Mouse (Mus musculus) cerebellum, adult 9-10 months (tissue): ENCODE results near the gene Gm20219.

ENCODE experiments used
- DNase-seq: peaks from one replicate; pipeline ENCODE4 v3.0.0; 2022

Gm20219 gene

DNA sequence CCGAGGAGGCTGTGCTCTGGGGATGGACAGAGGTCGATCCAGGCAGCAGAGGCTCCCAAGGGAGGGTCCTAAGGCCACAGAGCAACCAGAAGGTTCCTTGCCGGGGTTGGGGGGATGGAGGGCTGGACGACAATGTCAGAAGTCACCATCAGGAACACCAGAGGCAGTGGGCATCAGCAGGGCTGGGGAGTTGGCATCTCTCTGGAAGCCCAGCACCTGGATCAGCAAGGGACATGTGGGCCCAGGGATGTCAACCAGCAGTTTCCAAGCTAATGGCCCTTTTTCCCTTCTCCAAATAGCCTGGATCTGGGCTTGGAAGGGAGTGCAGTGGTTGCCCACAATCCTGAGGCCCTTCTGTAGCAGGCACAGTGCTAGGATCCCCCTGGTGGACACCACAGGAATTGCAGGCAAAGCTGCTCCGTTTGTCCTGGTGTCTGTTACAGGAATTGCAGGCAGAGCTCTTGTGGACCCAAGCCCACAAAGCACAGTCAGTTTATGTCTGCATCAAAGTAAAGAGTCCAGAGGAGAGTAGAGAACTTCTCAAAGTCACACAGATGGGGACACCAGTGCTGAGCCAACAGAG, 1.3 kb downstream of the Gm20219 start:
- peak; percentile 84 for DNase-seq

DNA sequence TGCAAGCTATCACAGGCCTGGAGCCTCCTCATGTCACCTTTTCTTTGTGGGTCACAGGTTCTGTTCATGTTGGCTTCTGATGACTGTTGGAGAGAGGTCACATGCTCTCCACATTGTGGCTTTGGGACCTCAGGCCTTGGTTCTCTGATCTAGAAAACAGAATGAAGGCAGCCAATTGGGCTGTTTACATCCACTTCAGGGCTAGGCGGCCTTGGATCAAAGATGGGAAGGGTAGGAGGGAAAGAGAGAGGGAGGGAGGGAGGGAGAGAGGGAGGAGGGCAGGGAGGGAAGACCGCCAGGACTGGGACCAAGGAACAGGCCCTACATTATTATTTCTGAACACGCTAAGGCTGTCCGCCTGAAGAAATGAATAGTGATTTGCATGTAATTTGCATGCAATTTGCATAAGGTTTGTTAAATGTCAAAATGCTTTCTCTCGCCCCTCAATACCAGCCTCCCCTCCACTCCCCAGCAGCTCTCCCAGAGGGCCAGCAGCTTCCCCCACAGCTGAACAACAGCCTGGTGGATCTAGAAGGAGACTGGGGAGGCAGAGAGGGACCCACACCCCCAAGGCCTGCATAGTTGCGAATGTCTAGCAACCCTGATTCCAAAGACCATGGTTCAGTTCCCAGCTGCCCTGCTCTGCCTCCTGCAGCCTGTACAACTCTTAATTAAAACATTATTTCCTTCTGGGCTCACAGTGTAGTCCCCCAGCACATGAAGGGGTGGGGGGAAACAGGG, 2.2 kb downstream of the Gm20219 start:
- DNase-seq = no peak

DNA sequence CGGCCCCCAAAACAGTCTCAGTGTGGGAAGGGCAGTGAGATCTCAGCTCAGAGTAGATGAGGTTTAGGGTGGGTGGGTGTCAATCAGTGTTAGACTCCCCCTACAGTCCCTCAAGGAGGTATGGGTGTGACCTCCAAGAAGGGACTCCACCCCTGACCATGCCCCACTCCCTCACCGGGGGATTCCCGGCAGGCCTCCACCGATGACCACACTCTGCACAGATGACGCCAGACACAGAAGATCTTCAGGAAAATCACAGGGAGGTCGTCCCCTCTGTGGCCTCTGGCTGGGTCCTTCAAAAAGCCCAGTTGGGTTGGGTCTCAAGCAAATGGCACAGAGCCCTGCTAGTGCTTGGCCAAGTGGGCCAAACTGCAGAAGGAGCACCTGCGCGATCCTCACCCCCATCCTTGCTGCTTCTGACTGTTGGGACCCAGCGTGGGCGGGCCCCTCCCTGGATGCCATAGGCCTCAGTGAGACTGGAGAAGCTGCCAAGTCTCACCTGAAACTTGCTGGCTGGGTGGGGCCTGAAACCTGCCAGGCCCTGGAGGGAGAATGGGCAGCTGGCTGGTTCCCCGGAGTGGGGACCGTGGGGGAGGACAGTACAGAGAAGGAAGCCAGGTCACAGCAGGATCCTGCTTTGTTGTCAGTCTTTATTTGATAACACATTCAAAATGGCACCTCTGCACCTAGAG, 3.3 kb downstream of the Gm20219 start:
- DNase-seq = no peak

DNA sequence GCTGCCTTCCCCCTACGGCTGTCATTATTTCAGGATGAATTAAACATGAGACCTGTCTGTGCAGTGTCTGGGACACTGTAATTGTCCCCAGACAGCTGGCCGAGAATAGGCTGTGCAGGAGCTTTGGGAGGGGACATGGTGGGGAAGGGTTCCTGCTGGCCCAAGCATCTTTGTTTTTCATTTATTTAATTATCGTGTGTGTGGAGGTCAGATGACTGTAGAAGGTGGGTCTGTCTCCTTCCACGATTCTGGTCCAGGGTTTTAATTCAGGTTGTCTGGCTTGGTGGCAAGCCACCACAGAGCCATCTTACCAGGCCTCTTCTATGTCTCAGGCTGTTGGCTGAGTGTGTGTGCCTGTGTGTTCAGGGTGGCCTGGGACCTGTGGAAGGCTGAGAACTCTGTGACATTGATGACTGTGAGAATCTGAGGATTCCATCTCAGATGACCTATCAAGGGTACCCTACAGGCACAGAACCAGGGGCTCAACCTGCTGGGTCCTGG, 5.5 kb downstream of the Gm20219 start:
- DNase-seq = peak; percentile 23

DNA sequence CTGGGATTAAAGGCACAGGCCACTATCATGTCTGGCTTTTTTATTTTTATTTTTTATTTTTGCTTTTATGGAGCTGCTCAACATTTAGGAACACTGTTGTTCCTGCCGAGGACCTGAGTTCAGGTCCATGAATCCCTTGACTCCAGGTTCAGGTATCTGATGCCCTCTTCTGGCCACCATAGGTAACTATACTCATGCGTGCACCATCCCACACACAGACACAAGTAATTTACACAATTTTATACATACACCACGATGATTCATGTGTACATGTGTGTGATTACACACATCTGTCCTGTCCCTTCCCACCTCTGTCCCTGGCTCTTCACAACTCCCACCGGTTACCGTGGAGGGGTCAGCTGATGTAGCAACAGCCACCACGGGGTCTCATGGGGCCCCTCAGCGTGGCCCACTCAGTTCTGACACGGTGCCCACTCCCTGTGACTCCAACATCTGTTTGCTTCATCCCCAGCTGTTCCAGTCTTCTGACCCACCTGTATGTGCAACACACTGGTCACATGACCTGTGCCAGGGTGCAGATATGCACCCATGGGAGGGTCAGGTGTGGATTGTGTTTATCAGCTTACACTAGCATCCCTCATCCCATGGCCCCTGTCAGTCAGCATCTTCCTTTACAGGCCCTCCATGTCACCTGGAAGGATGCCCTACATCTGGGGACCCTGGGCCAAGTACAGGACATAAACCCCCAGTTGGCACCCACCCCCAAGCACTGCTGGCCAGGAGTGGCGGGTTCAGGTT, 6.2 kb downstream of the Gm20219 start:
- DNase-seq = peak; percentile 55

DNA sequence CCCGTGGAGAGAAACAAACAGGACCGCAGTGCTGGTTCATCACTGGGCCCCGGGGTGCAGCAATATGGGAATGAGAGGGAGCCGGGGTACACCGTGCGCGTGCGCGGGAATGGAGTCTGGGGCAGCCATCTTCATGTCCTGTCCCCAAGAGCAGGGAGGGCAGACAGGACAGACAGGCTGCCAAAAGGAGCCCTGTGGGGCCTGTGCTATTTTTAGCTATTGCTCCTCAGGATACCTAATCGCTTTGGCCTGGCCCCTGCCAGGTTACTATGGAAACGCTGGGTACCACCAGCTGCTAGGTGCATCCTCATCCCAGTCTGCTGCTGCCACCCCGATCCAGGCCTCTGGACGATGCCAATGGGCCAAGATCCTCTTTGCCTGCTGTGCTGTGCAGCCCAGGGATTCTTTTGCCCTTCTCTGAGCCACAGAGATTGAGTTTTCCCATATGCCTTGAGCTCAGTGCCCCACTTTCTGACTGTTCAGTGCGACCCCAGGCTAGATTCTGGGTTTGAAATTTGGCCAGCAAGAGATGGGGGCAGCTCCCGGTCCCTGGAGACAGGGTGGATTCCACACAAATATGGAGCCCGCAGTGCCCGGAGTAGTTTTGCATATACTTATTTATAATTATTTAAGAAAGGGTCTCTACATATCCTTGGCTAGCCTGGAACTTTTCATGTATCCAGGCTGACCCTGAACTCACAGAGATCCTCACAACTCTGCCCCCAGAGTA, 6.9 kb downstream of the Gm20219 start:
- DNase-seq = peak; percentile 93

DNA sequence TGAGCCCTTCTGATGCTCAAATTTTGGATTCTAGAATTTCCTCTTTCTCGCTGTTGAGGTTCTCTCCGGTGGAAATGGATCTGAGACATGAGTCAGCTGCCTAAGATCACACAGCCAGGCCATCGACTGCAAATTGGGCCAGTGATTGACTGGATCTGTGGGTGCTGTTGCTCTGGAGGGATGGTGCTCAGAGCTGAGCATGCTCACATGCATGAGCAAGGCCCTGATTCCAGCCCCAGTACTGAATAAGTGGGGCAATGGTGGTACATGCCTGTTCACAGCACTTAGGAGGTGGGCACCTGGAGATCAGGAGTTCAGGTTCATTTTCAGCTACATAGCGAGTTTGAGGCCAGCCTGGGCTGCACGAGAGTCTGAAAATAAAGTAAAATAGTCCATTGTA, 7.6 kb downstream of the Gm20219 start:
- DNase-seq = no peak

DNA sequence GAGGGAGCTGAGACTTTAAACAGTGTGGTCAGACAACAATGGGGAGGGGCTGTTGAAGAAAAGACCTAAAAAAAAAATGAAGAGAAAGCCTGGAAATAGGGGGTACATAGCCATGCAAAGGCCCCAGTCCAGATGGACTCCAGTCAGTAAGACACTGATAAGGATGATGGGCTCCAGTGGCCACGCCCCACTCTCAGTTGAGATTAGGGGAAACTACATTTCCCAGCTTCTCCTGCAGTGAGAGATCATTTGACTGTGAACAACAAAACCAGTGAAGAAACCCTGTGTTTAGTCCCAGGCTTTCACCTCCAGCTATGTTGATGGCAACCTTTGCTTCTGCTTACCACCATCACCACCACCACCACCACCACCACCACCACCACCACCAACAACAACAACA, 8.2 kb downstream of the Gm20219 start:
- DNase-seq = peak; percentile 17

DNA sequence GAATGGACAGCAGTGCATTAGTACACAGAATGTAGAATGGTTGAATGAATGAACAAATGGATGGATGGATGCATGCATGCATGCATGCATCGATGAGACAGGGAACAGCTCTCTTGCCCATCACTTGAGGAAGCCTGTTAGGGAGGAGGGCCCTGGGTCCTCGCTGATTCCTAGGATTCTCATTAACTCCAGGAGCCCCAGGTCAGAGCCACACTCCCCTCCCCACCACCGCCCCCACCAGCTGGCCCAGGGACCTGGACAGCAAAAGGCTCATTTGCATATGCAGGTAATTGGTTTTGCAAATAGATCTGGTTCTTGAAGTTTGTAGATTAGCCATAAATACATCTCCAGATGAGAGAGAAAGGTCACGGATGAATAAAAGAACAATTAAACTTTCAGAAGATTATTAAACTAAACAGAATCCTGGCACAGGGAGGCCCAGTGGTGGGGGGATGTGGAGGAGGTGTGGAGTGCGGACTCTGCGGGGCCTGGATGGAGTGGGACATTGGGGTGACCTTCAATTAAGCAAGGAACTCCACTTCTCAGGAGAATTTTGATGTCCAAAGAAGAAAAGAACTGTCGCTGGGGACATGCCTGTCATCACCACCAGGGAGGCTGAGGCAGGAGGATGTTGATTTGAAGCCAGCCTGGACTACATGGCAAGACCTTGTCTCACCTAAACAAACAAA, 9.3 kb downstream of the Gm20219 start:
- peak; percentile 14 for DNase-seq

DNA sequence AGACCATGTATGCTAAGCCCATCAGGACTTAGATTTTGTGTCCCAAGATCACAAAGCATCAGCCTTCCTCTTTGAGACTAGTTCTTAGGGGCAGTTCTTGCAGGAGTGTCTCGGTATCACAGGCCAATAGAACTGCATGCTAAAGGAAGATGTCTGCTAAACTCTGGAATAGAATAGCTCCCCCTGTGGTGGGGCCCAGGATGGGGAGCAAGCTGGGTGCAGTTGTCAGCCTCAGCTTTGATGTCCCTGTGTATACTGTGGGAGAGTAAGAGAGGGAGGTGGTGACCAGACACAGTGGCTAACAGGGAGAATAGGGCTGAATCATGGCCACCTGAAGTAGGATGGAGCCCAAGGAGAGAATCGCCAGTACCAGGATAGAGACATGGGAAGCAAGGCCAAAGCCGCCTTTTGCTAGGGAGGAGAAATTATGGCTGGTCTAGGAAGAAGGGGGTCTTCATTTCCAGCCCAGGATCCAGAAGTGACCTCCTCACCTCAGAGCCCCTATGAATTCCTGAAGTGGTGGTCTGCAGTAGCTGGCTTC, 10.4 kb downstream of the Gm20219 start:
- peak; percentile 9 for DNase-seq

DNA sequence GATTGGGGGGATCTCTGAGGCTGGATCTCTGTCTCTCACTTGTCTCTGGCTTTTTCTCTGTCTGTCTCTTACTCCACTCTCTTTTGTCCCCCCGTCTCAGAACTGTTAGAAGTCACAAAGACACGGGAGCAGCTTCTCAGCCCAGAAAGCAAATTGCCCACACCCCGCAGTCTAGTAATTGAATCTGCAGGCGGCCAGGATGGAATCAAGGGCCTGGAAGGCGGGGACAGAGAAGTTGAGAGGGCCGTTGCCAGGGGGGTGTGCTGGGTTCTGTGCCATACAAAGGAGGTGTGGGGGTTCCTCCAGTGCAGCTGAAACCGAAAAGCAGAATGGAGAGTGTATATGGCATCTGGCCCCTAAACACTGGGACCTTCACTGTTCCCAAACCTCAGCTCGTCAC, 11.5 kb downstream of the Gm20219 start:
- peak; percentile 4 for DNase-seq

DNA sequence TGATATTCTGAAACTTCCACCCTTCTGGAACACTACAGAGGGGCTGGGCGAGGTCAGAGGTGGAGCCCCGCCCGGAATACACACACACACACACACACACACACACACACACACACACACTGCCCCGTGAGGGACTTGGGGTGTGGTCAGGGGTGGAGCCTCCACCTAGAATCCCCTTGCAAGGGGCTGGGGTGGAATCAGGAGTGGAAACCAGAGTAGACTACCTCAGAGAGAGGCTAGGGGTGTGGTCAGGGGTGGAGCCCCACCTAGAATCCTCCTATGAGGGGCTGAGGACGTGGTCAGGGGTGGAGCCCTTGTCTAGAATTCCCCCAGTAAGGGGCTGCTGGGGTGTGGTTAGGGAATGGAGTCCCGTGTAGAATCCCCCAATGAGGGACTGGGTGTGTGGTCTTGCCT, 13.6 kb downstream of the Gm20219 start:
- peak; percentile 5 for DNase-seq

DNA sequence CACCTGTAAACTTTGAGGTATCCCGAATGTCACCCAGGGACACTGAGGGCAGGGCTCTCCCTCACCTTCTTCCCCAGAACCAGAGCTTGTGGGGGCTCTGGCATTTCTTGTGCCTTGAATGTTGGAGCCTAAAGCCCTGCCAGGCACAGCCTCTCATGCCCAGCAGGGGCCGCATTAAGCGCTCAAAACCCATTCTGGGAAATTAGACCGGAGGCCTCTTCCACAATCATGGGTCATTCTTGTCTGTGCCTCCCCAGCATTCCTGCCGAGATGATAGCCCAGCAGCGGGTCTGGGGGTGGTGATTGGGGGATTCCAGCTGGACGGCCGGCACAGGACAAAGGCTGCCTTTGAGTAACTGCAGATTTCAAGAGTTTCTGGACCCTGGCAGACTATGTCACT, 16.3 kb downstream of the Gm20219 start:
- DNase-seq = peak; percentile 32

DNA sequence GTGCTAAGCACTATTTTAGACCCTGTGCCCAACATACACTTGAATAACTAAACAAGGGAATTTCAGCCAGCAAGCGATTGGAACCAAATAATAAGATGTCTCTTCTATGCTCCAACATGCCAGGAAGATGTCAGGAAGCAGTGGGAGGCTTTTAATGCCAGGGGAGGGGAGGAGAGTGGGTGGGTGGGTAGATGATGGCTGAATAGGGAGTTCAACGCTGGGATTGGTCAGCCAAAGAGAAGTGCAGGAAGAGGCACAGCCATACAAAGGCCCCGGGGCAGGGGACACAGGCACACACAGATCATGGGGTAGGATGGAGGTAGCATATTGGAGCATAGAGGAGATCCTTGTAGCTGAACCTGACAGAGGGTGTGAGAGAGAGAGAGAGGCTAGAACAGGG, 17.3 kb downstream of the Gm20219 start:
- DNase-seq = peak; percentile 9

DNA sequence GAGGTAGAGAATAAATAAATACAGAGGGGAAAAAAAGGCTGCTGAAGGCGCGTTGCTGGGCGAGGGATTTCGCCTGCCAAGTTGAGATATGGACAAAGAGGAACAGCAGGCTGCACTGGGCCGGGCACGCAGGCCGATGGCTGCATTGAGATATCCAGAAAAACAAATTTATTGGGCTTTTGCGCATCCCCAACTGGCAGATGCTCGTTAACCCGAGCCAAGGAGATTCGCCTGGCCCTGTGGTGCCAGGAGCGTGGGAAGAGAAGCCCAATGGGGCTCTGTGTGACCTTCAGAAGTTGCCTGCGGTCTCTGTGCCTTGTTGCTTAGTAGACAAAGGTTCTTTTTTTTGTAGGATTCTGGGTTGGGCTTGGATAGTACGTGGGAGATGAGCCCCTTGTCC, 18.0 kb downstream of the Gm20219 start:
- peak; percentile 32 for DNase-seq

DNA sequence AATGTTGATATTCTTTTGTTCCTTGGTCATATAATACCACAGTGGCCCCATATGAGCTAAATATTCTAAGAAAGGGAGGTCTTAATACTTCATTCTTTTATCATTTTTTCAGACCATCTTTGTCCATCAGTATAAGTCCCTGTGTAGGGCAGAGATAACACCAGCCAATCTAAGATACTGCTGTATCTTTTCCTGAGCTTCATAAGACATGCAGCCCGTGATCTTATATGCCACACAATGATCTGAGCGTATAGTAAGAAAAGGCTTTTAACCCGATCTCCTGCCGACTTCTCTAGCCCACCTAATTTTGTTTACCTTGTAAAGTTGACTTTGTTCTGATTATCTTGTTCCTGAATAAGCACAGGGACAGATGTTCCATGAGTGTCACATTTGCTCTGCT, 29.2 kb downstream of the Gm20219 start:
- DNase-seq = no peak

DNA sequence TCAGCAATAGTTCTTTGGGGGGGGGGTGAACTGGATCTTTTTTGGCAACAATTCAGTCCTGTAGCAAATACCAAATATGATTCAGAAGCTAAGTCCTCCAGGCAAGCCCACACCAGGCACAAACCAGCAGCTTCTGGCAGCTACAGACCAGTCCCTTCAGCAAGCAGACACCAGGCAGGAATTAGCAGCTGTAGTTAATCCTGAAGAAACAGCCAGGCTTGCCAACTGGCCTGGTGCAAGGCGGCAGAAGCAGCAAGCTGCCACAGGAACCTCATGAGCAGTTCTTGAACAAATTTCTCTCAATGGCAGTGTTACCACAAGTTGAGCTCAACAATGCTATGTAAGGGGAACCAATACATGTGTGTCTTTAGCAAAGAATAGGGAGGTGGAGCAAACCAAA, 31.4 kb downstream of the Gm20219 start:
- no peak for DNase-seq

DNA sequence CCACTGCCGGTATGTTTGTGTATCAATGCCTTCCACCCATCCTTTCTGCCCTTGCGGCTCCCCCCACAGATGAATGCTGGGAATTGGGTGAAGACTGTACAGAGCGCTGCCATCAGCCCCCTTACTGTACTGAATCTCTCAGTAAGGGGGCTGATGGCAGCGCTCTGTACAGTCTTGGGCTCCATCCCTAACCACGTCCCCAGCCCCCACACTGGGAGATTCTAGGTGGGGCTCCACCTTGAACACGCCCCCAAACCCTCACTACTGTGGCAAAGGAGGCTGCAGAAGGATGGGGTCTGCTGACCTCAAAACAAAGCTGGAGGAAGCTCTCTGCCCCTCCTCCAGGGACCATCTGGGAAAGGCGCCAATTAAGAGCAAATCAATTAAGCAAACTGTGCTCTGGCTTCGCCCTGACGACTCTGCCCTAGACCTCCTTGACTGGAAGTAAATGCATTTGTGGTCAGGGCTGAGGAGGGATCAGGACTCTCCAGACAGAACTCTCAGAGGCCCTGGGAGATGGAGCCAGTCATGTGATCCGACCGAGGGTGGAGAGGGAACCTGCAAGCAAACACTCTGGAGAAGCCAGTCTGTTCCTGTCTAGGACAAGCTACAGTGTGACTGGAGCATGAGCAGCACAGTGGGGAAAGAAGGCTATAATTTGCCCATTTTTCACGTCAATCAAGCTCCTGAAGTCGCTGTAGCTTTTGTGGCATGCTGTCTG, 38.3 kb downstream of the Gm20219 start:
- no peak for DNase-seq

DNA sequence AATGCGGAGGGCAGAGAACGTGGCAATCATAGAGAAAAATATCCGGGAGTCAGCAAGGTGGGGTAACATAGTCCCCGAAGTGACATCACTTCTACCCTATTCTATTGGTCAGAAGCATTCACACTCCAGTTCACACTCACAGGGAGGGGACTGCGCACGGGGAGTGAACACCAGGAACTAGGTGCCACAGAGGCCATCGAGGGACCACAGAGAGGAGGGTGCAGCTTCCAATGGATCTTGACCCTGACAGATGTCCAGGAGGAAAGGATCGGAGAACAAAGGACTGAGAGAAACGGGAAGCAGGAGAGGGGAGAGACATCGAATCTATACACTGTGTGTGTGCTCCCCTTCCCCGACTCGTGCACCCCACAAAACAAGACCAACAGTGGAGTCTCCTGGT, 39.3 kb downstream of the Gm20219 start:
- no peak for DNase-seq

DNA sequence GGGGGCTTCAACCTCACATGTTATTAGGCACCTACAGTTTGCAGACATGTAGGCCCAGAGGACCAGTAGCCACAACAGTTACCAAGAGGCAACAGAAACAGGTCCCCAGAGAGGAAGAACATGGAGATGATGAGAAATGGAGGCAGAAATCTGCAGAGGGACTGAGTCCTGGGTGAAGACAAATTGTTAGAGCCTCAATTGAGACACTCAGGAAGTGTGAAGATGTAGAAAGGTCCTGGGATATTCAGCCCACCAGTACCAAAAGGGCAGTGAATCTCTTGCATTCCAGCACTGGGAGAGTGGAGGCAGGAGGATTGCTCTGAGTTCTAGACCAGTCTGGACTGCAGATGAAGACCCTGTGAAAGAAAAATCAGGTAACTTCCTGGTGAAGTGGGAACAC, 39.9 kb downstream of the Gm20219 start:
- DNase-seq = no peak

DNA sequence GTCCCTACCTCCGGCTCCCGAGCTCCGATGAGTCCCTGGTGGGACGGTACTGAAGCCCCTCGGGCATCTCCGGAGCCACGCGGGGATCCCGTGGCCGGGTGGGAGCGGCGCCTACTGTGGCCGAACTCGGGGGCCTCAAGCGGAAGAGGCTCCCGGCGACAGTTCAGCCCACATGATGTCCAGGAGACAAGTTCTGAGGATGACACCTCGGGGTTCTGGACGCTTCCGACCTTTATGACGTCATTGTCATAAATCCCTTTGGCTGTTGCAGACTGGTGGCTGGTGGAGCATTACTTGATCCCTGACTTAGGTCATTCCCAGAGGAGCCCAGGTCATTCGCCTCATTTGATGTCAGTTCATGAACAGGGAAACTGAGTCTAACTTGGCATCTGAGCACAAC, 41.9 kb downstream of the Gm20219 start, which contains the start of gene Znrf4:
TSS of gene Znrf4 (minus strand) at position 122 of the 400 bp plus-strand sequence.
- no peak for DNase-seq
